Mouse (Mus musculus): ENCODE data around the gene Necap1. TPM values are rescaled to one million over a fixed set of nuclear protein-coding genes. Genes with fewer than 3 reads are reported as not detected.

The Necap1 gene
- polyA plus RNA-seq (2015; fragmentation: Nextera tagmentation; extraction: Ambion mirVana) = 30.3 and 31.2 TPM in 2 replicates

DNA sequence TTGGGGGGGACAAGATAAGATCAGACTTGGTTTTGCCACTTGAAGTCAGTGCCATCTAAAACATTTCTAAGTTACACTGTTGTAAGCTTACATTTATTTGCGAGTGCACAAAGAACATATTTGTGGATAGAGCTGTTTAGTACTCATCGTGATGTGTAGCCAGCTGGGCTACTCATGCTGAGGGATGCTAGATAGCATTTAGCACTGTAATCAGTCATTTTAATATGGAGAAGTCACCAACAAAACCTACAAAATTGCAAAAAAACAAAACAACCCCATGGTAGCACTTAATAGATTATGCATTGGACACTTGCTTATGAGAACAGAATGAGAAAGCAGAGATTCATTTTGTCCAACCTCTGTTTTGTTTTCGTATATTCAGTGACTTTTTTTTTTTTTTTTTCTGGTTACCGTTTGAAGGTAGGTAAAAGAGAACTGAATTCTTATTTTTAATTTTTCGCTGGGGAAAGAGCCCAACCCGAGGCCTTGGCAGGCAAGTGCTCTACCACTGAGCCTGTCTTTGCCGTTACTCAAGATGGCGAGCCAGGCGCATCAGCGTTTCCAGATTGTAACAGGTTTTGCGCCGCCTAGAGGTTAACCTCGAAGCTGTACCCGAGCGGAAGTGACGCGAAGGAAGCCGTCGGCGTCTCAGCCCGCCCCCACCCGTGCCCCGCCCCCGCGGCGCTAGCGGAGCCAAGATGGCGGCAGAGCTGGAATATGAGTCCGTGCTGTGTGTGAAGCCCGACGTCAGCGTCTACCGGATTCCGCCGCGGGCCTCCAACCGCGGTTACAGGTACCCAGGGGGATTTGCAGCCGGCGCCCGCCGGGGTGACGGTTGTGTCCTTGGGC, at the start of gene Necap1:
TSS of gene Necap1 (plus strand) at position 604 of the 849 bp plus-strand sequence.
- Histone ChIP-seq H3K4me1 (ENCODE audit: insufficient read depth, low read depth, low read length) (peaks cover 4% of the 10 kb centered on the region; the same call in 1 of the 2 replicates), H3K9me3 (ENCODE audit: low read length) (no peaks in the 10 kb centered on the region), H3K36me3 (ENCODE audit: insufficient read depth, low read length) (no peaks in the 10 kb centered on the region), H3K4me2 (replicated peaks; ENCODE audit: low read depth, low read length) (peak within 1 kb of the TSS; percentile 71), H3K4me3 (ENCODE audit: low read depth, low read length) (peak within 1 kb of the TSS; percentile 95), H3K27me3 (replicated peaks; ENCODE audit: insufficient read depth, low read length) (no peaks in the 10 kb centered on the region), H3K9ac (replicated peaks; ENCODE audit: low read depth) (peak within 1 kb of the TSS; percentile 77), H3K27ac (ENCODE audit: low read length) (peak within 1 kb of the TSS; percentile 86)
- ATAC-seq = peak; percentile 99
- 7% methylated on average over 43 of the region's 43 CpGs for WGBS
- peak; percentile 51; the same call in 1 of the 2 replicates for TF ChIP-seq EP300 (IDR thresholded peaks at IDR 0.05)
- TF ChIP-seq CTCF (IDR thresholded peaks at IDR 0.05) = peak; percentile 88
- DNase-seq (ENCODE audit: low spot score) = peak; percentile 97

GRCm38 (mm10) chr6:122825166-122825565, 49.1 kb upstream of the Necap1 start:
- no peak for DNase-seq (ENCODE audit: low spot score)
- H3K9ac ChIP-seq (replicated peaks; ENCODE audit: low read depth) = no peak overlapping the region
- no peaks in the 10 kb centered on the region for H3K27me3 ChIP-seq (replicated peaks; ENCODE audit: insufficient read depth, low read length)
- peaks cover 37% of the 10 kb centered on the region for H3K4me1 ChIP-seq (ENCODE audit: insufficient read depth, low read depth, low read length)
- H3K27ac ChIP-seq (ENCODE audit: low read length) = no peak overlapping the region
- 76% methylated on average over 9 of the region's 9 CpGs for WGBS
- no peak for ATAC-seq
- no peak overlapping the region for H3K4me2 ChIP-seq (replicated peaks; ENCODE audit: low read depth, low read length)
- H3K36me3 ChIP-seq (ENCODE audit: insufficient read depth, low read length) = 0 out of 2 replicates have a peak, but pooled peaks cover 6% of the 10 kb centered on the region
- H3K9me3 ChIP-seq (ENCODE audit: low read length) = no peaks in the 10 kb centered on the region
- no peak overlapping the region for H3K4me3 ChIP-seq (ENCODE audit: low read depth, low read length)
- TF ChIP-seq CTCF (IDR thresholded peaks at IDR 0.05) (no peak), EP300 (IDR thresholded peaks at IDR 0.05) (no peak)

GRCm38 (mm10) chr6:122825923-122826742, 48.1 kb upstream of the Necap1 start:
- peaks cover 30% of the 10 kb centered on the region for H3K4me1 ChIP-seq (ENCODE audit: insufficient read depth, low read depth, low read length)
- H3K36me3 ChIP-seq (ENCODE audit: insufficient read depth, low read length) = peaks cover 6% of the 10 kb centered on the region; the same call in 1 of the 2 replicates
- DNase-seq (ENCODE audit: low spot score) (peak; percentile 89), ATAC-seq (peak; percentile 89)
- TF ChIP-seq EP300 (IDR thresholded peaks at IDR 0.05) (no peak), CTCF (IDR thresholded peaks at IDR 0.05) (no peak)
- peak overlapping the region; percentile 32; the same call in 1 of the 2 replicates for H3K27ac ChIP-seq (ENCODE audit: low read length)
- WGBS = 1% methylated on average over 25 of the region's 29 CpGs
- H3K4me2 ChIP-seq (replicated peaks; ENCODE audit: low read depth, low read length) = peak overlapping the region; percentile 76
- no peaks in the 10 kb centered on the region for H3K9me3 ChIP-seq (ENCODE audit: low read length)
- H3K27me3 ChIP-seq (replicated peaks; ENCODE audit: insufficient read depth, low read length) = no peaks in the 10 kb centered on the region
- H3K4me3 ChIP-seq (ENCODE audit: low read depth, low read length) = peak overlapping the region; percentile 33
- H3K9ac ChIP-seq (replicated peaks; ENCODE audit: low read depth) = no peak overlapping the region

DNA sequence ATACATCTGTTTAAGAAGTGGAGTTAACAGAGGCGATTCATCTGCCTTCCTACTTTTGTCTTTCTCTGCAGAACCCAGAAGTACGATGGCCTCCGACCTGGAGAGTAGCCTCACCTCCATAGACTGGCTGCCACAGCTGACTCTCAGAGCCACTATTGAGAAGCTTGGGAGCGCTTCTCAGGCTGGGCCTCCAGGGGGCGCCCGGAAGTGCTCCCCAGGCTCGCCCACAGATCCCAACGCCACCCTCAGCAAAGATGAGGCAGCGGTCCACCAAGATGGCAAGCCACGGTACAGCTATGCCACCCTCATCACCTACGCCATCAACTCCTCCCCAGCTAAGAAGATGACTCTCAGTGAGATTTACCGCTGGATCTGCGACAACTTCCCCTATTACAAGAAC, 46.2 kb upstream of the Necap1 start:
- H3K4me2 ChIP-seq (replicated peaks; ENCODE audit: low read depth, low read length) = no peak overlapping the region
- peaks cover 12% of the 10 kb centered on the region; the same call in 1 of the 2 replicates for H3K36me3 ChIP-seq (ENCODE audit: insufficient read depth, low read length)
- H3K4me1 ChIP-seq (ENCODE audit: insufficient read depth, low read depth, low read length) = peaks cover 23% of the 10 kb centered on the region; the same call in 1 of the 2 replicates
- DNase-seq (ENCODE audit: low spot score) = peak; percentile 28
- no peaks in the 10 kb centered on the region for H3K9me3 ChIP-seq (ENCODE audit: low read length)
- H3K9ac ChIP-seq (replicated peaks; ENCODE audit: low read depth) = no peak overlapping the region
- WGBS = 55% methylated on average over 13 of the region's 13 CpGs
- ATAC-seq = no peak
- H3K27me3 ChIP-seq (replicated peaks; ENCODE audit: insufficient read depth, low read length) = no peaks in the 10 kb centered on the region
- no peak for TF ChIP-seq EP300 (IDR thresholded peaks at IDR 0.05)
- TF ChIP-seq CTCF (IDR thresholded peaks at IDR 0.05) = peak; percentile 63
- no peak overlapping the region for H3K27ac ChIP-seq (ENCODE audit: low read length)
- H3K4me3 ChIP-seq (ENCODE audit: low read depth, low read length) = no peak overlapping the region

- Histone ChIP-seq H3K27ac (ENCODE audit: low read length) (no peak overlapping the region), H3K4me2 (replicated peaks; ENCODE audit: low read depth, low read length) (no peak overlapping the region), H3K9me3 (ENCODE audit: low read length) (no peaks in the 10 kb centered on the region), H3K9ac (replicated peaks; ENCODE audit: low read depth) (no peak overlapping the region), H3K36me3 (ENCODE audit: insufficient read depth, low read length) (peaks cover 47% of the 10 kb centered on the region), H3K4me1 (ENCODE audit: insufficient read depth, low read depth, low read length) (no peaks in the 10 kb centered on the region), H3K4me3 (ENCODE audit: low read depth, low read length) (no peak overlapping the region), H3K27me3 (replicated peaks; ENCODE audit: insufficient read depth, low read length) (no peaks in the 10 kb centered on the region)
- TF ChIP-seq EP300 (IDR thresholded peaks at IDR 0.05) = no peak
- no peak for TF ChIP-seq CTCF (IDR thresholded peaks at IDR 0.05)
- no peak for ATAC-seq
- WGBS = 66% methylated on average over 7 of the region's 7 CpGs
- DNase-seq (ENCODE audit: low spot score) = no peak
Measured at GRCm38 (mm10) chr6:122832880-122833279, 41.4 kb upstream of the Necap1 start.

DNA sequence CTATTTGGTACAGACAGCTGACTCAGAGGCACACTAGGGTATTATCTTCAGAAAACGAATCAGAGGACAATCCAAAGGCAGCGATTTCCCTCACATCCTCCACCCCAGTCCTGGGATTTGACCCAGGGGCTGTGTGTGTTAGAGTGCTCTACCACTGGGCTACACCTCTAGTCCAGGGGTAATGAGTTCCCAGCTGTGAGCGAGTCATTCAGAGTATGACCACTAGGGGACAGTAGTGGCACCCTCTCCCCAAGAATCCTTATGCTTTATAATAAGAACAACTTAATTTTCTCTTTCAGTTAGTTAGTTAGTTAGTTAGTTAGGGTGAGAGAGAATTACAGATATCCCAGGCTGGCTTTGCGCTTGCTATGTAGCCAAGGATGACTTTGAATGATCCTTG, 39.9 kb upstream of the Necap1 start:
- H3K4me1 ChIP-seq (ENCODE audit: insufficient read depth, low read depth, low read length) = no peaks in the 10 kb centered on the region
- no peak overlapping the region for H3K9ac ChIP-seq (replicated peaks; ENCODE audit: low read depth)
- TF ChIP-seq CTCF (IDR thresholded peaks at IDR 0.05) (peak; percentile 85), EP300 (IDR thresholded peaks at IDR 0.05) (no peak)
- no peak overlapping the region for H3K4me3 ChIP-seq (ENCODE audit: low read depth, low read length)
- 63% methylated on average over 4 of the region's 4 CpGs for WGBS
- H3K36me3 ChIP-seq (ENCODE audit: insufficient read depth, low read length) = peaks cover 51% of the 10 kb centered on the region
- no peak overlapping the region for H3K27ac ChIP-seq (ENCODE audit: low read length)
- H3K9me3 ChIP-seq (ENCODE audit: low read length) = no peaks in the 10 kb centered on the region
- no peak for ATAC-seq
- no peak overlapping the region for H3K4me2 ChIP-seq (replicated peaks; ENCODE audit: low read depth, low read length)
- DNase-seq (ENCODE audit: low spot score) = peak; percentile 34
- H3K27me3 ChIP-seq (replicated peaks; ENCODE audit: insufficient read depth, low read length) = no peaks in the 10 kb centered on the region
